Mouse (Mus musculus) liver, embryonic 13.5 days (tissue): ENCODE measurements around the gene Pex14. TPM values are rescaled to one million over a fixed set of nuclear protein-coding genes. Genes with fewer than 3 reads are reported as not detected.

Source experiments
- ATAC-seq: fragments of 200-750 bp; cut with Nextera tagmentation; 2 replicates; pipeline ENCODE4 v1.8.0; 2017; ENCODE audit warnings: low read depth, mild to moderate bottlenecking, moderate number of reproducible peaks, moderate library complexity
- DNase-seq: peaks from one replicate; pipeline ENCODE4 v3.0.0; 2022
- H3K27ac ChIP-seq: fragments of 300-500 bp; sonication (generic); 2 replicates; pipeline ENCODE4 v1.5.1; 2015; ENCODE audit warnings: moderate library complexity, mild to moderate bottlenecking, inconsistent platforms
- H3K27me3 ChIP-seq: fragments of 300-500 bp; sonication (generic); 2 replicates; pipeline ENCODE4 v1.6.1; 2015; ENCODE audit warnings: mild to moderate bottlenecking, inconsistent platforms
- H3K36me3 ChIP-seq: fragments of 300-500 bp; sonication (generic); 2 replicates; pipeline ENCODE4 v1.6.1; 2015; ENCODE audit warnings: mild to moderate bottlenecking, inconsistent platforms
- H3K4me1 ChIP-seq: fragments of 300-500 bp; sonication (generic); replicated peaks from 2 replicates; pipeline ENCODE4 v1.6.1; 2015; ENCODE audit warnings: inconsistent platforms
- H3K4me2 ChIP-seq: fragments of 300-500 bp; sonication (generic); 2 replicates; pipeline ENCODE4 v1.6.1; 2015; ENCODE audit warnings: inconsistent platforms, mild to moderate bottlenecking, moderate library complexity
- H3K4me3 ChIP-seq: fragments of 300-500 bp; sonication (generic); replicated peaks from 2 replicates; pipeline ENCODE4 v1.5.1; 2015; ENCODE audit warnings: mild to moderate bottlenecking, inconsistent platforms
- H3K9ac ChIP-seq: fragments of 300-500 bp; sonication (generic); 2 replicates; pipeline ENCODE4 v1.6.1; 2015; ENCODE audit warnings: mild to moderate bottlenecking, inconsistent platforms
- H3K9me3 ChIP-seq: fragments of 300-500 bp; sonication (generic); replicated peaks from 2 replicates; pipeline ENCODE4 v1.6.1; 2016; ENCODE audit warnings: inconsistent platforms
- WGBS: fragments of 180-500 bp; shearing (Covaris S2); methylation state at CpG from one replicate; pipeline ENCODE4 v1.1.7; 2015; ENCODE audit not compliant: insufficient replicate concordance; 5-methylcytosine and 5-hydroxymethylcytosine counted together
- polyA plus RNA-seq: library from polyadenylated mRNA; unstranded; fragments of >200 nt; fragmentation: Nextera tagmentation; extraction: Ambion mirVana; gene quantifications from 2 replicates; pipeline ENCODE4 v1.2.1, GENCODE M21; 2015

Pex14 gene
- polyA plus RNA-seq, 1 experiment from 2014 or later = 27.7 TPM

- WGBS = 30% methylated on average over 9 of the region's 9 CpGs
- peaks cover 18% of the 10 kb centered on the region; the same call in 1 of the 2 replicates for H3K4me1 ChIP-seq
Observed at GRCm38 (mm10) chr4:148928316-148928715, 171.4 kb downstream of the Pex14 start.

DNA sequence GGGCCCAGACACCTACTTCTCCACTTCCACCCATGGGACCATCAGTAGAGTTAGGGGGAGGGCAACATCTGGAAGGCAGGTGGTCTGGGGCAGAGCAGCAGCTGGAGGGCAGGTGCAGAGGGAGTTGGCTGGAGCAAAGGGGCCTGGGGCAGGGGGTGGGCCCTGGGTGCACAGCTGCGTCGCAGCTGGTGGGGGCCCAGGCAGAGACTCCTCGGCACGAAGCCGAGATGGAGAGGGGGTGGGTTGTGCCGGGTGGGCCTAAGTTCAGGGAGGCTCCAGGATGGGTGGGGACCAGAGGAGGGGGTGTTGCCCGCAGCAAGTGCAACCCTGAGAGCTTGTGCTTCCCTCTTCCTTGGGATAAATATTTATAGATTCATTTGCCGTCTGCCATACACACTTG, 173.2 kb downstream of the Pex14 start:
- Histone ChIP-seq H3K27ac (no peak overlapping the region), H3K4me3 (no peak overlapping the region), H3K9ac (no peak overlapping the region), H3K4me2 (no peak overlapping the region), H3K27me3 (peaks cover 61% of the 10 kb centered on the region), H3K36me3 (no peaks in the 10 kb centered on the region), H3K9me3 (no peaks in the 10 kb centered on the region), H3K4me1 (peaks cover 18% of the 10 kb centered on the region; the same call in 1 of the 2 replicates)
- no peak for ATAC-seq
- WGBS = 49% methylated on average over 8 of the region's 8 CpGs
- no peak for DNase-seq

More at GRCm38 (mm10) chr4:148928316-148928715, 171.4 kb downstream of the Pex14 start:
- ATAC-seq (no peak), DNase-seq (no peak)
- Histone ChIP-seq H3K36me3 (no peaks in the 10 kb centered on the region), H3K4me2 (no peak overlapping the region), H3K27ac (no peak overlapping the region), H3K4me3 (no peak overlapping the region), H3K27me3 (peaks cover 43% of the 10 kb centered on the region), H3K9ac (no peak overlapping the region), H3K9me3 (no peaks in the 10 kb centered on the region)

DNA sequence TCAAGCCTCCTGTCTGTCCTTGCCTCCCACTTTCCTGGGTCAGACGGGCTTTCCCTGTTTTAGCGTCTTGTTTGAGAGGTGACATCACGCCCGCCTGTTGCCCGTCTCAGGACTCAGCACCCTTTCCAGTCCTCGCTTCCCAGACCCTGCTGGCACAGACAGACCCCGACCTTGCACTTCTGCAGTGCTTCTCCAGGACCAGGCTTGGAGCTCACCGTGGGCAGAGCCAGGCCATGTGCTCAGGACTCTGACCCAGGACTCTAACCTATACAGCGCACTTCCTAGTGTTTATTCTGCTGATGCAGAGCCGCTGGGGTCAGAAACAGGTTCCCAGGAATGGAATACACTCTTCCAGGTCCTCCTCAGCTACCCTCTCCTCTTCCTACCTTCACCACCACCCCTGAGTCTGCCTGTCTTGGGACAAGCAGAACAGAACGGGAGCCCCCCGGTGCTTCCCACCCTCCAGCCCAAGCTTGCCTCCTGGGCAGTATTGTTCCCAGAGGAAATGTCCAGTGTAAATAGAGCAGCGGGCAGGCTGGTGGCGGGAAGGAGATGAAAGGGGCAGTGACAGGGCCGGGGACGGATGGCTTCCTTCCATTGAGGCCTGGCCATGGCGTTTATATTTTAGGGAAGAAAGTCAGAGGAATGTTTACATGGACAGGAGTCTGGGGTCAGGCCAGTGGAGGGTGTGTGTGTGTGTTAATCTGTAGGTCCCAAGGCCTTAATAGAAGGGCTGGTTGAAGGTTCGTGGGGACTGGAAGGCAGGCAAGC, 173.9 kb downstream of the Pex14 start:
- Histone ChIP-seq H3K4me2 (no peak overlapping the region), H3K4me1 (peaks cover 18% of the 10 kb centered on the region; the same call in 1 of the 2 replicates), H3K27ac (peak overlapping the region; percentile 13; the same call in 1 of the 2 replicates)

DNA sequence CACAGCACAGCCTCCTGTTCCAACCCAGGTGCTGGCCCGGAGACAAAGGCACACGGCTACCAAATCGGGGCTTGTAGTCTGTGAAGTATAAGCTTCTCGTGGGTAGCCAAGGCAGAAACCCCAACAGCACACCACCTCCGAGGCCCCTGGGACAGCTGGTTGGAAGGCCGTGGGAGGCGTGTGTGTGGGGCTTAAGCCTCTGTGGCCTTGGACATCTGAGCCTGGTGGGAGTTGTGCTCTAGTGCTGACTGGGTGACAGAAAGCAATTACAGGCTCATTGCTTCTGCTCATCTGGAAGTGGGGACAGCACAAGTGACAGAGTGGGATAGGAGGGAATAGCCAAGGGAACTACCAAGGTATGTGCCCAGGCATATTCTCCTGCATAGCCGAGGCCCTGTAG, 175.7 kb downstream of the Pex14 start:
- DNase-seq (no peak), ATAC-seq (no peak)
- Histone ChIP-seq H3K4me2 (no peak overlapping the region), H3K9me3 (no peaks in the 10 kb centered on the region), H3K36me3 (no peaks in the 10 kb centered on the region), H3K9ac (no peak overlapping the region), H3K27me3 (peaks cover 80% of the 10 kb centered on the region), H3K4me1 (peaks cover 18% of the 10 kb centered on the region; the same call in 1 of the 2 replicates), H3K4me3 (no peak overlapping the region), H3K27ac (no peak overlapping the region)
- 62% methylated on average over 8 of the region's 8 CpGs for WGBS

More for the DNA sequence above, 173.9 kb downstream of the Pex14 start:
- peak; percentile 68 for ATAC-seq
- no peaks in the 10 kb centered on the region for H3K36me3 ChIP-seq
- no peaks in the 10 kb centered on the region for H3K9me3 ChIP-seq
- 33% methylated on average over 18 of the region's 18 CpGs for WGBS
- DNase-seq = no peak
- no peak overlapping the region for H3K4me3 ChIP-seq
- H3K27me3 ChIP-seq = peaks cover 66% of the 10 kb centered on the region
- H3K9ac ChIP-seq = no peak overlapping the region

GRCm38 (mm10) chr4:148923414-148923813, 176.3 kb downstream of the Pex14 start:
- no peak overlapping the region for H3K27ac ChIP-seq

DNA sequence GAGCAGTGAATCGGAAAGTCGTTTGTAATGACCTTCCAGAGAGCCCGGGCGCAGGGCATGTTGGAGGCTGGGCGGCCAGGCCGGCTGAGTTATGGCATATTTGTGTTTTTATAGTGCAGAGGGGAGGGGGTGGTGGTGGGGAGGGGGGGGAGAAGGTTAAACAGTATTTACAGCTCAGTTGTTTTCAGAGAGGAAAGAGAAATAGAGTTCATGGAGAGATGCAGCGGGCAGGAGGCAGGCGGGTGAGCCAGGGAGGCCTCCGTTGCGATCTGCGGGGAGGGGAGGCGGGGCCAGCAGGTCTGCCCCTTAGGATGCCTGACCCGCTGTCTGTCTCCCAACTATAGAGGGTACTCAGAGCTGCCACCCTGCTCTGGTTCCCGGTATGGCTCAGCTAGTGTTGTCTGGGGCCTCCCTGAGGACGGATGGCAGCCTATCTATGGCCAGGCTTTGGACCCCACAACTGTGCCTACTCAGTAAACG, 177.4 kb downstream of the Pex14 start:
- Histone ChIP-seq H3K4me1 (peaks cover 18% of the 10 kb centered on the region; the same call in 1 of the 2 replicates), H3K9me3 (no peaks in the 10 kb centered on the region), H3K4me3 (no peak overlapping the region), H3K27ac (no peak overlapping the region), H3K27me3 (peaks cover 86% of the 10 kb centered on the region), H3K36me3 (no peaks in the 10 kb centered on the region), H3K9ac (no peak overlapping the region), H3K4me2 (peak overlapping the region; percentile 24; the same call in 1 of the 2 replicates)
- WGBS = 30% methylated on average over 16 of the region's 16 CpGs
- DNase-seq (no peak), ATAC-seq (no peak)

More at GRCm38 (mm10) chr4:148923414-148923813, 176.3 kb downstream of the Pex14 start:
- no peak overlapping the region for H3K4me2 ChIP-seq
- no peak overlapping the region for H3K4me3 ChIP-seq
- H3K36me3 ChIP-seq = no peaks in the 10 kb centered on the region
- no peaks in the 10 kb centered on the region for H3K9me3 ChIP-seq
- ATAC-seq (no peak), DNase-seq (no peak)
- 52% methylated on average over 9 of the region's 9 CpGs for WGBS
- peaks cover 18% of the 10 kb centered on the region; the same call in 1 of the 2 replicates for H3K4me1 ChIP-seq
- H3K9ac ChIP-seq = no peak overlapping the region
- H3K27me3 ChIP-seq = peaks cover 85% of the 10 kb centered on the region

DNA sequence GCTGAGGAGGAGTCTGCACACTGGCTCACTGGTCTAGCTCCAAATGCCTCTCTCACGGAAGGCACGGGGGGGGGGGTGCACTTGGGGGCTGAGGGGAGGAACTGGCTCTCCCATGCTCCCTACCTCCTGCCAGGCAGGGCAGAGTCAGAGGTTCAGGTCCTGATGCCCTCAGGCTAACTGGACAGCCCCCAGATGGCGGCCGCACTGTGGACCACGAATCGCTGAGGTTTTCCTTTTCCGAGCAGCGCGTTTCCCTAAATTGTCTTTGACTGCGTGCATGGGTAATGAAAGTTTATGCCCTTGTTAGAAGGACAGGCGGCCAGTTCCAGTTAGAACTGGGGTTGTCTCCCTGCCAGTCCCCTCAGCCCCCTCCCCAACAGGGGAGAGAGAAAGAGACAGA, 179.1 kb downstream of the Pex14 start:
- no peak for DNase-seq
- no peak for ATAC-seq
- H3K4me1 ChIP-seq = peaks cover 6% of the 10 kb centered on the region; the same call in 1 of the 2 replicates

DNA sequence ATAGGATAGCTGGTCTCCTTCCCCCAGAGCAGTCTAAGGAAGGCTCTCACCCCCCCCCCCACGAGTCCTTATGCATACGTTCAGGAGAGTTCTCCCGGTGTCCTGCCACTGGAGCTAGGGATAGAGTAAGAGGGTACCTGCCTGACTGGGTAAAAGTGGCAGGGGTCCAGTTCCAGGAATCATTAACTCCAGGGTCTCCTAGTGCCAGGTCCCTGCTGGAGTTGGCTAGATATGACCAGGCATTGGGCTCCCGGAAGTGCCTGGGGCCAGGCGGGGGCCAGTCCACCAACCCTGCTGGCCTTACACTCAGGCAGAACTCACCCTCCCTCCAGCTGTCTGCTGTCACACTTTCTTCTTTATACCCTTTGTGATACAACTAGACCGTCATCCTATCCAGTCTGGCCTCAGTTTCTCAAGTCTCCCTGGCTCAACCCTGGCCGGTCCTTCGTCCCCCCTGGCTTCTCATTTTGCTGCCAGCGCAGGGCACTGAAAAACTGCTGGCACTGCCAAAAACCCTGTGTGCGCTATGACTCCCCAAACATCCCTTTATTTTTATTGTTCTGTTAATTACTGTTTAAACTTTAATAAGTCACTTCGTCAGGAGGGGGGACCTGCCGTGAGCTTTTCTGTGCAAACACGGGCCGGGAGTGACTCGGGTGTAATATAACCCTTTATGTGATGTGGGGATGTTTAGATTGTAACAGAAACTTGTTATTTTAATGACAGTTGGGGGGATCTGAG, 180.8 kb downstream of the Pex14 start:
- Histone ChIP-seq H3K27ac (no peak overlapping the region), H3K9ac (no peak overlapping the region), H3K9me3 (no peaks in the 10 kb centered on the region), H3K4me1 (no peaks in the 10 kb centered on the region), H3K27me3 (peaks cover 56% of the 10 kb centered on the region), H3K4me2 (no peak overlapping the region), H3K4me3 (no peak overlapping the region), H3K36me3 (no peaks in the 10 kb centered on the region)
- no peak for ATAC-seq
- WGBS = 72% methylated on average over 15 of the region's 15 CpGs
- no peak for DNase-seq

More for the DNA sequence above, 179.1 kb downstream of the Pex14 start:
- peaks cover 72% of the 10 kb centered on the region for H3K27me3 ChIP-seq
- no peak overlapping the region for H3K9ac ChIP-seq
- H3K4me2 ChIP-seq = no peak overlapping the region
- H3K4me3 ChIP-seq = no peak overlapping the region
- H3K36me3 ChIP-seq = no peaks in the 10 kb centered on the region
- H3K9me3 ChIP-seq = no peaks in the 10 kb centered on the region
- no peak overlapping the region for H3K27ac ChIP-seq
- WGBS = 38% methylated on average over 11 of the region's 11 CpGs

DNA sequence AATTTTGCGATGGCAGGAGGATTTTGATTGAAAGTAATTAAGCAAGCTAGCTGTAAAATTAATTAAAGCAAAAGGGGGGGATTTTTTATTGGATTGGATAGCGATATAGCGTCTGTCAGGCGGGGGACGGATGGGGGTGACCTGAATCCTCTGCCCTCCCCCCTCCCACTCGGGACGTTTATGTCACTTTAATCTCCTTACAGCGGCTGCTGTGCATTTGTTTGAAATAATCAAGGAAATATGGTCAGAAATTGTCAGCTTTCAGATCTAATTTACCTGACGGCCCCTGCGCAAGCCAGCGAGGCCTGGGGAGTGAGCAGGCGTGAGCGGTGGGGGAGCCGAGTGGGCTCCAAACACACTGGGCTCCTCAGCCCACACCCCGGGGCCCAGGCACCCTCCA, 183.8 kb downstream of the Pex14 start:
- peaks cover 26% of the 10 kb centered on the region for H3K27me3 ChIP-seq
- H3K4me1 ChIP-seq = no peaks in the 10 kb centered on the region
- DNase-seq (no peak), ATAC-seq (no peak)
- no peak overlapping the region for H3K27ac ChIP-seq
- WGBS = 80% methylated on average over 15 of the region's 15 CpGs
- no peak overlapping the region for H3K4me3 ChIP-seq
- no peak overlapping the region for H3K4me2 ChIP-seq
- no peak overlapping the region for H3K9ac ChIP-seq
- no peaks in the 10 kb centered on the region for H3K9me3 ChIP-seq
- H3K36me3 ChIP-seq = no peaks in the 10 kb centered on the region

- no peaks in the 10 kb centered on the region for H3K4me1 ChIP-seq
- no peak overlapping the region for H3K4me3 ChIP-seq
- DNase-seq (no peak), ATAC-seq (peak; percentile 45; the same call in 1 of the 2 replicates)
- no peak overlapping the region for H3K4me2 ChIP-seq
- H3K27me3 ChIP-seq = peaks cover 18% of the 10 kb centered on the region
- 41% methylated on average over 10 of the region's 10 CpGs for WGBS
- no peaks in the 10 kb centered on the region for H3K36me3 ChIP-seq
- H3K9me3 ChIP-seq = no peaks in the 10 kb centered on the region
- H3K27ac ChIP-seq = no peak overlapping the region
- no peak overlapping the region for H3K9ac ChIP-seq
Observed at GRCm38 (mm10) chr4:148914863-148915622, 184.6 kb downstream of the Pex14 start.
